Mouse (Mus musculus): ENCODE results near the gene Arhgef28. TPM values are rescaled to one million over a fixed set of nuclear protein-coding genes. Genes with fewer than 3 reads are reported as not detected.

The Arhgef28 gene
- 27.0 and 27.5 TPM in 2 replicates for polyA plus RNA-seq (2015; fragmentation: Nextera tagmentation; extraction: Ambion mirVana)

DNA sequence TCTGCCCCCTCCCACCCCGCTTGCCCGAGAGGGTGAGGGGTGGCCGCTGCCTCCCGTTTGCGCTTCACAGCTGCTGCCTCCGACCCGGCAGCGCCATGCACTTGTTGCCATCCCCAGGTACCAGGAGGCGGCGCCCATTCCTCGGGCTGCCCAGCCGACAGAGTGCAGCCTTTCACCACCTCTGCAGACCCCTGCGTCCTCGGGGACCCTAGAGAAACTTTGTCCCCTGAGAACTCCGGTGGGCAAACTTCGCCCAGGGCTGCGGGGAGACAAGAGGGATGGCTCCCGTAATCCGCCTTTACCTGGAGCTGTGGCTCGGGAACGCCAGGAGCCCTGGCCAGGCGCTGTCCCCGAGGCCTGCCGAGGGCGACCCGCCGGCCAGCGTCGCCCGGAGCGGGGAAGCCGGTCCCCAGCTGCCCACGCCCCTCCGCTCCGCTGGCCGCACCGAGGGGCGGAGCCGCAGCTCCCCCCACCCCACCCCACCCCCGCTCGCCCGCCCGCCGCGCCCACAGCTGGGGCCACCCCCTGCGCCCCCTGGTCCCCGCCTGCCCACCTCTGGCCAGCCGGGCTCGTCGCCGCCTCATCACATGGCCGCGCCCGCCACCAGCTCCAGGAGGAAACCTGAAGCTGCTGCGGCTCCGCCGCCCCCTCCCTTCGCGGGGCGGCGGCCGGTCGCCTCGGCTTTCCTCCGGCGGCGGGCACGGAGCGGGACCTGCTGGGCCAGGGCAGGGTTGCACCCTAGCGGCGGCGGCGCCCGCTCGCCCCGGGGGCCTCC lies at the start of gene Arhgef28:
TSS of gene Arhgef28 (minus strand) at position 669 of the 775 bp plus-strand sequence.
- Histone ChIP-seq H3K9me3 (no peaks in the 10 kb centered on the region), H3K4me2 (peak within 1 kb of the TSS; percentile 99), H3K27me3 (replicated peaks) (0 out of 2 replicates have a peak, but pooled peaks cover 5% of the 10 kb centered on the region), H3K4me3 (peak within 1 kb of the TSS; percentile 82), H3K36me3 (replicated peaks) (no peaks in the 10 kb centered on the region), H3K9ac (peak within 1 kb of the TSS; percentile 73), H3K27ac (peak within 1 kb of the TSS; percentile 72), H3K4me1 (peaks cover 19% of the 10 kb centered on the region)
- ATAC-seq (replicated peaks) = peak; percentile 83
- under 1% methylated on average over 60 of the region's 76 CpGs for WGBS

DNA sequence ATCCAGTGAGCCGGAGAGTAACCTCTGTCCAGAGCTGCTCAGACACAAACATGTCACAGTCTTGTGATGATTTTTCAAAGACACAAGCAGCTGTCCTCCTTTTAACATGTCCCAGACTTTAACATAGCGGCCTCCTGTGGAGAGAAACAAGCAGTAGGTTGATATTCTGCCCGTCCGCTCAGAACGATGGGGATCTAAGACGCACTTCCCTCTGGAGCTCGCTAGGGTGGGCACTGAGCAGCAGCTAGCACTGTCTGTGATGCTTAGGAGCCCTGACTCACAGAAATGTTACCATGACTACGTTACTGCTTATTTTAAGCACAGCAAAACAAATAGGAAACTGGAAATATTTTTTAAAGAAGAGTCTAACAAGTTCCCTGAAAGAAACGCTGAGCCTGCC lies 48.7 kb upstream of the Arhgef28 start:
- no peak overlapping the region for H3K27ac ChIP-seq

DNA sequence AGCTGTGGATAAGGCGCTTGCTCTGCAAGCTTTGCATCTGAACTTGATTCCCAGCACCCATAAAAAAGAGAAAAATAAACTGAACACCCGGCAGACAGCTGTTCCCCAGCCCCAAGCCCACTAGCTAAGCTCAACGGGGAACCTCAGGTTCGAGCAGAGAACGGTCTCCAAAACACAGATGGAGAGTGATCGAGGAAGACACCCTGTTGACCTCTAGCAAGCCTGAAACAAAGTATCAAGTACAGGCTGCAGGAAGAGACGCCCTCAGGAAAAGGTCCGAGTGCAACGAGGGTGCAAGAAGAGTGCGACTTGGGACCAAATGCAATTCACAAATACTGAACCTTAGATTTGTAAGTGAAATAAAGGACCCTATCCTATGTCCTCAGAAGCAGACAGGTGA lies 43.4 kb upstream of the Arhgef28 start:
- no peaks in the 10 kb centered on the region for H3K27me3 ChIP-seq (replicated peaks)
- no peaks in the 10 kb centered on the region for H3K9me3 ChIP-seq
- H3K4me1 ChIP-seq = no peaks in the 10 kb centered on the region
- no peak overlapping the region for H3K4me3 ChIP-seq
- 96% methylated on average over 10 of the region's 10 CpGs for WGBS
- peaks cover 42% of the 10 kb centered on the region for H3K36me3 ChIP-seq (replicated peaks)
- ATAC-seq (replicated peaks) = no peak
- H3K4me2 ChIP-seq = no peak overlapping the region
- no peak overlapping the region for H3K27ac ChIP-seq
- no peak overlapping the region for H3K9ac ChIP-seq

More for the DNA sequence above, 48.7 kb upstream of the Arhgef28 start:
- ATAC-seq (replicated peaks) = no peak
- Histone ChIP-seq H3K9me3 (no peaks in the 10 kb centered on the region), H3K4me2 (no peak overlapping the region), H3K4me1 (no peaks in the 10 kb centered on the region), H3K4me3 (no peak overlapping the region), H3K9ac (no peak overlapping the region), H3K36me3 (replicated peaks) (peaks cover 45% of the 10 kb centered on the region), H3K27me3 (replicated peaks) (no peaks in the 10 kb centered on the region)
- WGBS = 76% methylated on average over 9 of the region's 9 CpGs

DNA sequence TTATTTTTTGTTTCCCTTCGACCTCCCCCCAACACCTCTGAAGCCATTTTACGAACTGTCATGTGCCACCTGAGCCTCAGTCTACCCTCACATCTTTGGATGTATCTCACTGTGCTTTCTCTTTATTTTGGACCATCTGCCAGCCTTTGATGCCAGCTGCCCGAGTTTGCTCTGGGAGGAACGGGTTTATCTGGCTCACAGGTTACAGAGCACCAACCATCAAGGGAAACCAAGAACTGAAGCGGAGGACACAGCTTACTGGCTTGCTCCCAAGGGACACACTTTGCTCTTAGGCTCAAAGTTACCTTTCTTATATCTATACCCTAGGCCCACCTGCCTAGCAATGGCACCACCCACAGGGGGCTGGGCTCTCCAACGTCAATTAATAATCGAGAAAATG lies 39.1 kb upstream of the Arhgef28 start:
- Histone ChIP-seq H3K4me1 (no peaks in the 10 kb centered on the region), H3K4me3 (no peak overlapping the region), H3K9ac (no peak overlapping the region), H3K27ac (no peak overlapping the region), H3K4me2 (no peak overlapping the region), H3K27me3 (replicated peaks) (no peaks in the 10 kb centered on the region), H3K36me3 (replicated peaks) (peaks cover 18% of the 10 kb centered on the region; the same call in 1 of the 2 replicates), H3K9me3 (no peaks in the 10 kb centered on the region)
- WGBS = 68% methylated on average over 7 of the region's 7 CpGs
- no peak for ATAC-seq (replicated peaks)

DNA sequence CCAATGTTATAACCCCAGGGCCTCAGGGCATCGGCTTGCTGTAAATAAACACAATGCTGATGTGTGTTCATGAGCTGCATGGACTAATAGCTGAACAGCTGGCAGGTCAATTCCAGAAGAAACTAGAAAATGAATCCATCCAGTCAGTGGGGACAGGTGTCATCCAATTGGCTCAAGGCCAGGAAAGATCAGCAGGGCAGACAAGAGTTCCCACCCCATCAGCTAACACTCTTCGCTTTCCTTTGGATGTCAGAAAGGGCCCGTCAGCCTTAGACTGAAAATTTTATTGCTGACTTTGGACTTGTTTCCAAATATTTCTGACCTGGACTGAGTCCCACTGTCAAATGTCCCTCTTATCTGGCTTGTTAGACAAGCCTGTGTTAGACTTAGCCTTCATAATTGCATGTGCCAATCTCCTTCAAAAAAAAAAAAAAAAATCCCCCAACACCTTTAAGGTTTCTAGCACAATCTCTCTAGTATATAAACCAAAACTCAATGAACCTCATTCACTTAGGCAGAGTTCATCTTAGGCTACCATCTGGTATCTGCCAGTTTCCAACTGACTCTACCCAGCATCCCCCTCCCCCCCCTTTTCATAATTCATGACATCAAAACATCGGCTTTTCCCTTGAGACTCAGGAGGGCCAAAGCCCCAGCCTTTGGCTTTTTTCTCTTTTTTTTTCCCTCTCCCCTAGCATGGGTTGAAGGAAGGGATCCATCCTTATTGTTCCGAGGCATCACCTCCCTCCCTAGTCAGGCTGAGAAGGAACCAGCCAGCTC lies 38.5 kb upstream of the Arhgef28 start:
- H3K36me3 ChIP-seq (replicated peaks) = peaks cover 12% of the 10 kb centered on the region; the same call in 1 of the 2 replicates
- 56% methylated on average over 5 of the region's 5 CpGs for WGBS
- ATAC-seq (replicated peaks) = no peak
- no peak overlapping the region for H3K27ac ChIP-seq
- H3K9ac ChIP-seq = no peak overlapping the region
- H3K4me2 ChIP-seq = no peak overlapping the region
- H3K9me3 ChIP-seq = no peaks in the 10 kb centered on the region
- no peak overlapping the region for H3K4me3 ChIP-seq
- H3K27me3 ChIP-seq (replicated peaks) = no peaks in the 10 kb centered on the region
- no peaks in the 10 kb centered on the region for H3K4me1 ChIP-seq

DNA sequence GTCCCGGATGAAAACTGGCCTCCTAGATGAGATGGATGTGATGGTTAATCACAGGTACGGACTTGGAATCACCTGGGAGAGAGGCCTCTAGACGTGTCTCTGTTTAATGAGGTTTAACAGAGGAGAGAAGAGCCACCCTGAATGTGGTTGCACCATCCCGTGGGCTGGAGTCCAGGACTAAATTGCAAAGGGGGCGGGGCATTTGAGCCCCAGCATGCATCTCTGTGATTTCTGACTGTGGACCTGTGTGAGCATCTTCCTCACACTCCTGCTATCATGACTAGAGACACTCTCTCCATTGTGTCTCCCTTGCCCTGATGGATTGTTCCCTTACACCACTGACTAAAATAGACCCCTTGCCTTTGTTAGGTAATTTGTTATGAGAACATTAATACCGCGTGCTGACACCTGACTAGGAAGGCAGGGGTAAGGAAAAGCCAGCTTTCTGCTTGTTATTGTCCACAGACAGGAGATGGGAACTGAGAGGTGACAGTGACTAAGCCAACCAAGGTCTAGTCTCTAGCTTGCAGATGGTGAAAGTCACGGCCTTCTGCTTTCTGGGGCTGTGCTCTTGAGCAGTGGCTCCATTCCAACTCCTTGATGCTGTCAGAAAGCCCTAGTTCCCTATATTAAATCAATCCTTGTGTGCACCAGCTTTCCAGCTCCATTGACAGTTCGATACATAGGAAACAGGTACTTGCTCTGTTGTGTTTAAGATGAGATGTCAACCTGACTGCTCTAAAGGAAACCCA lies 35.5 kb upstream of the Arhgef28 start:
- 74% methylated on average over 9 of the region's 9 CpGs for WGBS
- H3K4me1 ChIP-seq = no peaks in the 10 kb centered on the region
- no peak overlapping the region for H3K4me3 ChIP-seq
- no peak for ATAC-seq (replicated peaks)
- H3K36me3 ChIP-seq (replicated peaks) = no peaks in the 10 kb centered on the region
- H3K27me3 ChIP-seq (replicated peaks) = no peaks in the 10 kb centered on the region
- H3K9me3 ChIP-seq = no peaks in the 10 kb centered on the region
- H3K9ac ChIP-seq = no peak overlapping the region
- H3K4me2 ChIP-seq = no peak overlapping the region
- no peak overlapping the region for H3K27ac ChIP-seq

DNA sequence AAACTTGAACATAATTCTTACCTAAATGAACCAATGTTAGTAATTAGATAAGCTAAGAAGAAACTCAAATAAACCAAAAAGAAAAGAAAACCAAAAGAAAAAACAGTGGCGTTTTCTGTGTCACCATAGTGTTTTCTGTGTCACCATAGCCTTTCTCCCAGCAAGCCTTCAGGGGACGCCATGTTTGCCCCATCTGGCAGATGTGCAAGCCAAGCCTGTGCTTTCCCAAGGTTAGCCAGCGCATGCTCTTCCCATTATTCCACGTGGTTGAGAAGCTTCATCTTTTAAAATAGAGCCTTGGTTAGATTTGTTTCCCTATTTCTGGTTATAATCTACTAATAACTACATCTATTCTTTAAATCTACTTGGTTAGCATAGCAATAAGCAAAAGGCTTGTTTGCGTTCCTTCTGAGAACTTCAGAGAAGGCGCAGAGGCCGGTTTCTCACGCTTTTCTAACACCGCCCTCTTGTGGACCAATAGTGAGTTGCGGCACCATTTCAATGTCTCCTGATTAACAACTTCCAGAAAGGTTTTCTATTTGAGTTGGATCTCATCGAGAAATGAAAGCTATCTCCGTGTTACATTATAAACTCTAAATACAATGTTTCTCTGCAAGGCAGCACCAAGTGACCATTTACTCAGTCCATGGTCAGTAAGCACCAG lies 33.9 kb upstream of the Arhgef28 start:
- H3K9ac ChIP-seq = no peak overlapping the region
- no peak overlapping the region for H3K4me2 ChIP-seq
- H3K27ac ChIP-seq = no peak overlapping the region
- H3K27me3 ChIP-seq (replicated peaks) = no peaks in the 10 kb centered on the region
- H3K4me1 ChIP-seq = no peaks in the 10 kb centered on the region
- 19% methylated on average over 12 of the region's 12 CpGs for WGBS
- H3K9me3 ChIP-seq = no peaks in the 10 kb centered on the region
- no peak for ATAC-seq (replicated peaks)
- no peaks in the 10 kb centered on the region for H3K36me3 ChIP-seq (replicated peaks)
- H3K4me3 ChIP-seq = no peak overlapping the region

DNA sequence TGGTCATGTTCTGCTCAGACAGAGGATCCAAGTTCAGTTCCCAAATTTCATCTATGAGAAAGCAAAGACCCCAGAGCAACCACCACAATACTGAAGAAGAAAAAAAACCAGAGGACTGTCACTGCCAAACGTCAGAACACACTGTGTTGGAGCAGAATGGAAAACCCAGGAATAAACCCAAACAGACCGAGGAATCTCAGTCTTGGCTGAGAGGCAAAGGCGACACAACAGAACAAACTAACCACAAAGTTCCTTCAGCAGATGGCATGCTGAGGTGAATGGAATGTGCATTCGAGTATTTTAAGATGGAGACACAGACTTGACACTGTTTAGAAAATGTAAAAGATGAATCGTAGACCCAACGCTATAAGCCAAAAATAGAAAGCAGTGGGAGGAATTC lies 29.2 kb upstream of the Arhgef28 start:
- no peaks in the 10 kb centered on the region for H3K36me3 ChIP-seq (replicated peaks)
- H3K4me1 ChIP-seq = no peaks in the 10 kb centered on the region
- WGBS = 79% methylated on average over 6 of the region's 6 CpGs
- H3K9ac ChIP-seq = no peak overlapping the region
- ATAC-seq (replicated peaks) = no peak
- H3K4me2 ChIP-seq = no peak overlapping the region
- H3K9me3 ChIP-seq = no peaks in the 10 kb centered on the region
- H3K27me3 ChIP-seq (replicated peaks) = no peaks in the 10 kb centered on the region
- no peak overlapping the region for H3K4me3 ChIP-seq
- no peak overlapping the region for H3K27ac ChIP-seq

DNA sequence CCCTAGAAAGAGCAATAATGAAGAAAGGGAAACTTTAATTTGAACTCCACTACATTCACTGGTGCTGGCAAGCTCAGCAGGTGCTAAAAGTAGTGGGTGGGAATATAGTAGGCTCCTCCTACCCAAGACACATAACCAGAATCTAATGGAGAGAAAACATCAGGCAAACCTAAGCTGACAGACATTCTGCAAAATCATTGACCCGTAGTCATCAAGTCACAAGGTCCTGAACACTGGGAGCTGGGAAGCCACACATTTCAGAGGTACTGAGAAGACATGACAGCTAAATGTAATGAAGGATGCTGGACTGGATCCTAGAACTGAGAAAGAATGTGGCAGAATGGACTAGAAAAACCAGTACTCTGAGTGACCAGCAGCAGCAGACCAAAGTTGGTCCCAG lies 24.3 kb upstream of the Arhgef28 start:
- Histone ChIP-seq H3K27me3 (replicated peaks) (no peaks in the 10 kb centered on the region), H3K4me3 (no peak overlapping the region), H3K9ac (no peak overlapping the region), H3K4me2 (no peak overlapping the region), H3K4me1 (no peaks in the 10 kb centered on the region), H3K9me3 (no peaks in the 10 kb centered on the region), H3K36me3 (replicated peaks) (no peaks in the 10 kb centered on the region), H3K27ac (no peak overlapping the region)
- 69% methylated on average over 1 of the region's 1 CpGs for WGBS
- no peak for ATAC-seq (replicated peaks)

DNA sequence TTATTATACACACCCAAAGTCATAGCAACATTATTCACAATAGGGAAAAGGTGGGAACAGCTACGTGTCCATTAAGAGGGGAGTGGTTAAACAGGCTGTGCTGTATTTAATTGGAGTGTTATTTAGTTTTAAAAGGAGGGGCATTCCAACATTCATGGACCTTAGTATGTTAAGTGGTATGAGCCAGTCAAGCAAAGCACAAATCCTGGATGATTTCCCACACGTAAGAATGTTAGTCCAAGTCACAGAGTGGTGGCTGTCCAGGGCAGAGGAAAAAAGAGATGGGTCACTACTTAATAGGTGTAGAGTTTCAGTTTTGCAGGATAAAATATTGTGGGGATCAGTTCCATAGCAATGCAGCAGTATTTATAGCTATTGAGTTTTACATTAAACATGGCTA lies 20.0 kb upstream of the Arhgef28 start:
- Histone ChIP-seq H3K4me2 (no peak overlapping the region), H3K4me1 (peaks cover 5% of the 10 kb centered on the region), H3K27ac (no peak overlapping the region), H3K9me3 (no peaks in the 10 kb centered on the region), H3K4me3 (no peak overlapping the region), H3K9ac (no peak overlapping the region), H3K36me3 (replicated peaks) (no peaks in the 10 kb centered on the region), H3K27me3 (replicated peaks) (no peaks in the 10 kb centered on the region)
- WGBS = 74% methylated on average over 2 of the region's 2 CpGs
- ATAC-seq (replicated peaks) = no peak

DNA sequence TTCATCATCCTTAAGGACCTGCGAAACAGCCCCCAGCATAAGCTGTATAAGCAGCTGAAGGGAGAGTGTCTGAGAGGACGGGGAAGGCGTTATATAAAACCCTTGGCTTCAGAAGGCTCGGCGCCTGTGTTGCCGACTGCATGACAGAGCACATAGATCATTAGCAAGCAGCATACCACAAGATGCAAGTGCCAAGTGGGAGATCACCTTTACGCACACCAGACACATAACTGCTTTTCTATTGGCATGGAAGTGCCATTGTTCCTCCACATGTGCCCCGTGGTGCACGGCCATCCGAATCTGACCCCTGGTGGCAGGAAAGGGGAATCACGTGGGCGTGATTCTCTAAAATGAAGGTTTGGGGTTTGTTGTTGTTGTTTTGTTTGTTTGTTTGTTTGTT lies 16.6 kb upstream of the Arhgef28 start:
- H3K9ac ChIP-seq = no peak overlapping the region; the same call in 1 of the 2 replicates
- ATAC-seq (replicated peaks) = no peak; the same call in 1 of the 2 replicates
- 35% methylated on average over 12 of the region's 12 CpGs for WGBS

More for the DNA sequence above, 16.6 kb upstream of the Arhgef28 start:
- H3K4me2 ChIP-seq = 0 out of 2 replicates have a peak overlapping the region, but pooled peaks have one; percentile 17
- no peak overlapping the region for H3K27ac ChIP-seq
- no peaks in the 10 kb centered on the region for H3K36me3 ChIP-seq (replicated peaks)
- no peaks in the 10 kb centered on the region for H3K27me3 ChIP-seq (replicated peaks)
- H3K4me1 ChIP-seq = peaks cover 5% of the 10 kb centered on the region
- H3K4me3 ChIP-seq = no peak overlapping the region
- H3K9me3 ChIP-seq = no peaks in the 10 kb centered on the region
